Mouse (Mus musculus): Measurements from ENCODE around the gene Otc. TPM values are rescaled to one million over a fixed set of nuclear protein-coding genes. Genes with fewer than 3 reads are reported as not detected.

The Otc gene
- not detected for polyA plus RNA-seq (2017; shearing (Covaris generic))

DNA sequence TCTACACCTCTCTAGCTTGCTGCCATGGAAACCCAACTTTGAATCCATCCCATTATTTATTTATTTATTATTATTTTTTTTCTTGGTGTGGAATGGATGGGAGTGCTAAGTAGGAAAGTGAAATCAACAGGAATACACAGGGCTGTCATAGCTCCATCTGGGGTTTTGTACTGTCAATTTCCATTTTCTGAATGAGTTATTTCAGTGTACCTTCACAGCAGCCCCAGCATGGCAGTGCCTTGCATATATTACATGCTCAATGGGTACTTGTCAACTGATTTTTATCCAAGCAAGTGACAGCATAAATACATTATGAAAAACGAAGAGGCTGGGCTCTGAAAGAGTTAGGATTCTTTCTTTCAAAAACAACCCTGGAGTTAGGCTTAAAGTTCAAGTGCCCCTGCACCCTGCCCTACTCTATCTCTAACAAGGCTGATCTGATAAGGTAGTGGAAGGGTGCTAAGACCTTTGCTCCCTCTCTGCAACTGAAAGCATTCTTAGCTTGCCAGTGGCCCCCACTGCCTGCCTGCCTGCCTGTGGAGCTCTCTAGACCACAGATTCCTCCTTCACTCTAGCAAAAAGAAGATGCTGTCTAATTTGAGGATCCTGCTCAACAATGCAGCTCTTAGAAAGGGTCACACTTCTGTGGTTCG is at the start of gene Otc:
TSS of gene Otc (plus strand) at position 454 of the 653 bp plus-strand sequence.

DNA sequence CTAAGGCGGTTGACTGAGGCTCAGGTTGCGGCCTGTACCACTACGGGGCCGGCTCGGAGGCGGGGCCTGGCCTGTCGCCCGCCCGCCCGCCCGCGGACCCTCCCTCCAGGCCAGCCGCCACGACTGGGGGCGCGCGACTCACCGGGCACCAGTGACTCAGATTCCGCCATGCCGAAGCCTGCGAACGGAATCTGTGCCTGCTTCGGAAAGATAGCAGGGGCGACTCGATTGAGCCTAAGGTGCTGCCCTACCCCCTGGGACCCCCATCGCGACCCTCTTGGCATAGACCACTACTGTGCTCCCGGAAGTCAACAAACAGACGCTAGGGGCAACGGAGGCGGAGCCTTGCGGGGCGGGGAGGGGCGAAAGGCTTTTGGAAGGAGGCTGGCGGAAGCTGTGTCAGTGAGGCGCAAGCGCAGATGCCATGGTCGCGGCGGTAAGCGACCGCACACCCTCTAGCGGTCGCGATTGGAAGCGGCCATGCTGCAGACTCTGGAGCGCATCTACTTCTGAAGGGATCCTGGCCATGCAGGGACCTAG is 35.6 kb upstream of the Otc start, which contains the start of gene Rpgr:
TSS of gene Rpgr (minus strand) at position 511 of the 540 bp plus-strand sequence.

Other genes with a start within 250 kb of the Otc start
- not detected for gene Srpx, start 134.6 kb upstream of the Otc start, polyA plus RNA-seq (2017; shearing (Covaris generic))
- 1 to 10 TPM; 2.5 to 3.1 TPM for gene Rpgr, start 35.4 kb upstream of the Otc start, polyA plus RNA-seq (2017; shearing (Covaris generic))
- gene Tspan7, start 232.9 kb downstream of the Otc start, polyA plus RNA-seq (2017; shearing (Covaris generic)) = under 1 TPM; 0.42 to 0.59 TPM

Measured in inflammation-experienced regulatory T-cells (primary cell).